Mouse (Mus musculus) lung, postnatal 10 days (tissue): ENCODE data around the gene Zfp296.

Source experiments
- DNase-seq: peaks from one replicate; pipeline ENCODE4 v3.0.0; 2021

The Zfp296 gene

GRCm38 (mm10) chr7:19609641-19610332 lies 32.7 kb downstream of the Zfp296 start:
- DNase-seq, result no peak

GRCm38 (mm10) chr7:19610969-19611368 lies 33.9 kb downstream of the Zfp296 start:
- no peak for DNase-seq

GRCm38 (mm10) chr7:19615036-19615577 lies 38.0 kb downstream of the Zfp296 start:
- DNase-seq, result no peak

- peak; percentile 89 for DNase-seq
These were observed 42.1 kb downstream of the Zfp296 start for GRCm38 (mm10) chr7:19619004-19619801.

GRCm38 (mm10) chr7:19620811-19621210 lies 43.7 kb downstream of the Zfp296 start:
- no peak for DNase-seq

- no peak for DNase-seq
These were observed 45.2 kb downstream of the Zfp296 start for GRCm38 (mm10) chr7:19622241-19622640.

GRCm38 (mm10) chr7:19623433-19623832 lies 46.3 kb downstream of the Zfp296 start:
- no peak for DNase-seq

GRCm38 (mm10) chr7:19627721-19628120 lies 50.6 kb downstream of the Zfp296 start:
- DNase-seq, result no peak

- DNase-seq, result no peak
These were observed 51.1 kb downstream of the Zfp296 start for GRCm38 (mm10) chr7:19628192-19628535.

GRCm38 (mm10) chr7:19628536-19629360 lies 51.7 kb downstream of the Zfp296 start:
- peak; percentile 100 for DNase-seq

GRCm38 (mm10) chr7:19629361-19629734 lies 52.3 kb downstream of the Zfp296 start, which contains the start of gene Relb:
Gene Relb (minus strand): TSS chr7:19629438.
- peak; percentile 96 for DNase-seq
